Mouse (Mus musculus) bone marrow, adult 2 months (tissue): ENCODE results near the gene Fbxl17.

Source experiments
- CTCF ChIP-seq: fragments of 200-500 bp; IDR thresholded peaks from 2 replicates; pipeline ENCODE4 v1.5.1; 2011; ENCODE audit warnings: low read length, control low read depth; ENCODE audit not compliant: control insufficient read depth, insufficient read depth
- POLR2A ChIP-seq: fragments of 200-500 bp; IDR thresholded peaks from 2 replicates; pipeline ENCODE4 v1.6.1; 2011; ENCODE audit warnings: low read depth, mild to moderate bottlenecking, control low read depth, low read length, borderline replicate concordance; ENCODE audit not compliant: control insufficient read depth

DNA sequence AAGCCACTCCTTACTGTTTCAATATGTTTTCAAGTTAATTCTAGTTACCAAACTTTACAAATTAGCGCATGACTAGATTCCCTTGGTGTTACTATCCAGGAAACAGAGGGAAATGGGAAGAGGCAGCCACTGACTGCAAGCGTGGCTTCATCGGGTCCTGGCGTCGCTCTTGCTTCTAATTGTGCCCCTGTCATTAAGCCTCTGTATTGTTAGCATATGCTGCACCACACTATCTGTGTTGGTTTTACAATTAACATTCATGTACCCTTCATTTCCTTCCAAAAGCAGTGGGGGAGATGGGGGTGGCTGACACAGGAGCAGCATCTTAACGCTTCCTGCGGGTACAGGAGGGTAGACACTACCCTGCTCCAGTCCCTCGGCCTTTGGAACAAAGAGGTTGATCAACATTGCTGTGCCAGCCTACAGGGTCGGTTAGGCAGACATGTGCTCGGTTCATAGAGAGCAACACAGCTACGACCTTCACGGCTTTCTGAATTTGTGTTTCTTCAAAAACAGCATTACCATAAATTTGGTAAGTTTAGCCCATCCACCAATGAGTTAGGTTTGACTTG lies 197.9 kb downstream of the Fbxl17 start:
- TF ChIP-seq CTCF (no peak), POLR2A (no peak)
